Comparison of ENCODE assay signal across 21 mouse cellular contexts in the genomic region with DNA sequence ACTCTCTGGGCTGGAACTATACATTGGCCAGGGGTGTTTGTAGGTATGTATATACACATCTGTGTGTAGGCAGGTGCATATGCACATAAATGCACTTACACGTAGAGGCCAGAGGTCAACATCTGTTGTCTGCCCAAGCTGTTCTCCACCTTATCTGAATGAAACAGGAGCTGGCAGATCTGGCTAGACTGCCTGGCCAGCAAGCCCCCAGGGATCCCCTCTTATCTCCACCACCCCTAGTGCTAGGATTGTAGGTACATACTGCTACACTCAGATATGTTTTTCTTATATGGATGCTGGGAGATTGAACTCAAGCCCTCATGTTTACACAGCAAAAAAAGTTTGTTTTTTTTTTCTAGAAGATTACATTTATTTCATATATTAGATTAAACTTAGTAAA.
DNase-seq lines count a peak whose midpoint lies in the region; ATAC-seq and TF ChIP-seq lines count a peak whose summit lies in the region.
"Had no signal": no experiment of that assay in that cellular context is flagged by ENCODE, and none has a peak within 500 bp of the region (broad histone marks: within the 10 kb centered on the region; RNA-seq: fewer than 3 reads in every experiment).

No protein-coding gene starts in this region.

- H3K36me3 ChIP-seq in heart, embryonic 10.5 days: no peaks in the 10 kb centered on the region
- H3K36me3 ChIP-seq in heart, adult 2 months (ENCODE audit: control insufficient read depth, insufficient read depth, low read length): no peaks in the 10 kb centered on the region; the same call in 1 of the 2 replicates
- no peaks in the 10 kb centered on the region for H3K36me3 ChIP-seq in G1E (replicated peaks)
- H3K36me3 ChIP-seq in liver, embryonic 16.5 days (ENCODE audit: control insufficient read depth, insufficient read depth): no peaks in the 10 kb centered on the region
- H3K36me3 ChIP-seq in limb, embryonic 10.5 days: no peaks in the 10 kb centered on the region
- no peaks in the 10 kb centered on the region for H3K36me3 ChIP-seq in midbrain, embryonic 11.5 days (ENCODE audit: control insufficient read depth, insufficient read depth, low read length)
- H3K36me3 ChIP-seq: forebrain, embryonic 10.5 days; hindbrain, embryonic 12.5 days; limb, embryonic 12.5 days; midbrain, embryonic 10.5 days; stomach, embryonic 15.5 days had no signal

- no peak overlapping the region for H3K9ac ChIP-seq in heart, adult 2 months (ENCODE audit: low read depth, low read length)
- H3K9ac ChIP-seq in liver, embryonic 16.5 days (ENCODE audit: low read depth, low read length): no peak overlapping the region
- H3K9ac ChIP-seq in midbrain, embryonic 11.5 days (ENCODE audit: low read length): no peak overlapping the region
- H3K9ac ChIP-seq: hindbrain, embryonic 12.5 days; limb, embryonic 12.5 days; stomach, embryonic 15.5 days had no signal

- no peak for TF ChIP-seq CTCF in heart, adult 2 months (IDR thresholded peaks at IDR 0.05)
- no peak for TF ChIP-seq CTCF in G1E (IDR thresholded peaks at IDR 0.05; ENCODE audit: low read depth, low read length)

- no peak for TF ChIP-seq EP300 in heart, adult 2 months (IDR thresholded peaks at IDR 0.05; ENCODE audit: insufficient read depth, low read depth, low read length)

- 23% methylated on average over 1 of the region's 1 CpGs for WGBS in heart, embryonic 10.5 days
- 44% methylated on average over 1 of the region's 1 CpGs for WGBS in heart, adult 2 months
- WGBS in liver, embryonic 16.5 days (ENCODE audit: insufficient replicate concordance): 21% methylated on average over 1 of the region's 1 CpGs
- WGBS in limb, embryonic 10.5 days: 68% methylated on average over 1 of the region's 1 CpGs
- WGBS in midbrain, embryonic 11.5 days: 86% methylated on average over 1 of the region's 1 CpGs

- intact Hi-C loops in heart, adult 2 months (cut with DNase I): no loop called here

- DNase-seq in heart, embryonic 10.5 days (ENCODE audit: low spot score): peak; percentile 91
- DNase-seq in heart, adult 2 months: no peak
- DNase-seq in G1E (ENCODE audit: low spot score) (no peak), liver (peak; percentile 43)
- no peak for DNase-seq in spleen, postnatal 4 days (ENCODE audit: low spot score in 2 of 2)
- no peak for DNase-seq in limb, embryonic 10.5 days (ENCODE audit: low spot score)
- no peak for DNase-seq in midbrain, embryonic 11.5 days (ENCODE audit: low spot score, missing footprints)
- DNase-seq: adrenal gland, postnatal 14 days; cerebellum, adult 9-11 months; gastrocnemius, postnatal 36 days; heart, postnatal 14 days; kidney, adult 9 months; kidney, postnatal 14 days; lung, adult 2 months had no signal

- no peak for TF ChIP-seq POLR2A in heart, adult 2 months (IDR thresholded peaks at IDR 0.05; ENCODE audit: insufficient read depth, low read depth, low read length)

- H3K27ac ChIP-seq in heart, embryonic 10.5 days: no peak overlapping the region
- no peak overlapping the region for H3K27ac ChIP-seq in heart, adult 2 months
- no peak overlapping the region for H3K27ac ChIP-seq in liver, embryonic 16.5 days (ENCODE audit: low read length)
- no peak overlapping the region for H3K27ac ChIP-seq in limb, embryonic 10.5 days
- no peak overlapping the region for H3K27ac ChIP-seq in midbrain, embryonic 11.5 days (ENCODE audit: low read depth, low read length)
- H3K27ac ChIP-seq: forebrain, embryonic 10.5 days; hindbrain, embryonic 12.5 days; limb, embryonic 12.5 days; midbrain, embryonic 10.5 days; stomach, embryonic 15.5 days had no signal

- peak; percentile 62 for ATAC-seq in G1E (ENCODE audit: extremely low read depth, insufficient number of reproducible peaks, low FRiP score, poor library complexity, severe bottlenecking)
- ATAC-seq in liver, embryonic 16.5 days (ENCODE audit: low read depth): peak; percentile 73
- no peak for ATAC-seq in midbrain, embryonic 11.5 days (ENCODE audit: low FRiP score)
- ATAC-seq: forebrain, embryonic 16.5 days had no signal

- peaks cover 45% of the 10 kb centered on the region for H3K4me1 ChIP-seq in heart, embryonic 10.5 days
- H3K4me1 ChIP-seq in heart, adult 2 months (ENCODE audit: control insufficient read depth, insufficient read depth, low read length): peaks cover 8% of the 10 kb centered on the region
- H3K4me1 ChIP-seq in G1E (ENCODE audit: insufficient read depth, low read depth, low read length): peaks cover 11% of the 10 kb centered on the region; the same call in 1 of the 2 replicates
- peaks cover 6% of the 10 kb centered on the region for H3K4me1 ChIP-seq in liver, embryonic 16.5 days (ENCODE audit: control insufficient read depth, low read depth, low read length)
- H3K4me1 ChIP-seq in limb, embryonic 10.5 days: peaks cover 43% of the 10 kb centered on the region
- H3K4me1 ChIP-seq in midbrain, embryonic 11.5 days (ENCODE audit: control insufficient read depth, insufficient read depth, low read length): peaks cover 12% of the 10 kb centered on the region

- H3K4me3 ChIP-seq in heart, embryonic 10.5 days: no peak overlapping the region
- H3K4me3 ChIP-seq in heart, adult 2 months: no peak overlapping the region
- no peak overlapping the region for H3K4me3 ChIP-seq in G1E (ENCODE audit: low read depth, low read length)
- no peak overlapping the region for H3K4me3 ChIP-seq in liver, embryonic 16.5 days (ENCODE audit: low read depth, low read length)
- no peak overlapping the region for H3K4me3 ChIP-seq in limb, embryonic 10.5 days
- H3K4me3 ChIP-seq in midbrain, embryonic 11.5 days (ENCODE audit: low read depth, low read length): no peak overlapping the region
- H3K4me3 ChIP-seq: forebrain, embryonic 10.5 days; hindbrain, embryonic 12.5 days; limb, embryonic 12.5 days; midbrain, embryonic 10.5 days; stomach, embryonic 15.5 days had no signal

- H3K9me3 ChIP-seq in heart, embryonic 10.5 days: no peaks in the 10 kb centered on the region
- H3K9me3 ChIP-seq in G1E (replicated peaks): peaks cover 19% of the 10 kb centered on the region
- no peaks in the 10 kb centered on the region for H3K9me3 ChIP-seq in liver, embryonic 16.5 days (replicated peaks; ENCODE audit: control insufficient read depth, low read length)
- no peaks in the 10 kb centered on the region for H3K9me3 ChIP-seq in limb, embryonic 10.5 days (replicated peaks)
- no peaks in the 10 kb centered on the region for H3K9me3 ChIP-seq in midbrain, embryonic 11.5 days (ENCODE audit: control insufficient read depth, low read length)
- H3K9me3 ChIP-seq: forebrain, embryonic 10.5 days; hindbrain, embryonic 12.5 days; limb, embryonic 12.5 days; midbrain, embryonic 10.5 days; stomach, embryonic 15.5 days had no signal

- no peak overlapping the region for H3K4me2 ChIP-seq in liver, embryonic 16.5 days (ENCODE audit: low read depth, low read length)
- no peak overlapping the region for H3K4me2 ChIP-seq in midbrain, embryonic 11.5 days
- H3K4me2 ChIP-seq: hindbrain, embryonic 12.5 days; limb, embryonic 12.5 days; stomach, embryonic 15.5 days had no signal

- no peaks in the 10 kb centered on the region for H3K79me2 ChIP-seq in heart, adult 2 months (replicated peaks; ENCODE audit: control insufficient read depth, insufficient read depth, low read length)

- no peaks in the 10 kb centered on the region for H3K27me3 ChIP-seq in heart, embryonic 10.5 days (ENCODE audit: insufficient read depth, poor library complexity, severe bottlenecking)
- H3K27me3 ChIP-seq in heart, adult 2 months (ENCODE audit: control insufficient read depth, insufficient read depth, low read length): no peaks in the 10 kb centered on the region
- peaks cover 5% of the 10 kb centered on the region; the same call in 1 of the 2 replicates for H3K27me3 ChIP-seq in G1E (ENCODE audit: insufficient read depth, low read length)
- H3K27me3 ChIP-seq in liver, embryonic 16.5 days (ENCODE audit: control insufficient read depth, insufficient read depth, low read depth, low read length): no peaks in the 10 kb centered on the region
- H3K27me3 ChIP-seq in limb, embryonic 10.5 days (ENCODE audit: low read depth, poor library complexity, severe bottlenecking): no peaks in the 10 kb centered on the region
- no peaks in the 10 kb centered on the region for H3K27me3 ChIP-seq in midbrain, embryonic 11.5 days (ENCODE audit: control insufficient read depth, insufficient read depth, low read length)
- H3K27me3 ChIP-seq: hindbrain, embryonic 12.5 days; limb, embryonic 12.5 days; stomach, embryonic 15.5 days had no signal

Comparison
In these comparisons a context has a peak if more than half of its experiments do, and no peak if none do; other contexts are left out.
1. DNase-seq: peak in heart, embryonic 10.5 days (single experiment) and liver (single experiment); none in heart, adult 2 months (0 of 2), G1E (single experiment), spleen, postnatal 4 days (0 of 2), limb, embryonic 10.5 days (single experiment) and midbrain, embryonic 11.5 days (single experiment).